Mouse (Mus musculus): ENCODE measurements around the gene Man1c1. TPM values are rescaled to one million over a fixed set of nuclear protein-coding genes. Genes with fewer than 3 reads are reported as not detected.

Man1c1 gene
- polyA plus RNA-seq, 1 experiment from 2014 or later = 1.9 TPM

GRCm38 (mm10) chr4:134534124-134534886, 169.8 kb downstream of the Man1c1 start:
- WGBS = 1% methylated on average over 56 of the region's 57 CpGs
- no peak; the same call in 1 of the 2 replicates for ATAC-seq (replicated peaks; ENCODE audit: insufficient number of reproducible peaks, low FRiP score, low TSS enrichment, low read depth)

GRCm38 (mm10) chr4:134533421-134533820, 170.7 kb downstream of the Man1c1 start:
- H3K9me3 ChIP-seq (replicated peaks; ENCODE audit: control insufficient read depth, low read length) = no peaks in the 10 kb centered on the region
- H3K27ac ChIP-seq (replicated peaks; ENCODE audit: low read depth, low read length) = no peak overlapping the region
- H3K4me1 ChIP-seq (ENCODE audit: control insufficient read depth, insufficient read depth, low read length) = peaks cover 3% of the 10 kb centered on the region; the same call in 1 of the 2 replicates
- 83% methylated on average over 4 of the region's 4 CpGs for WGBS
- no peaks in the 10 kb centered on the region for H3K27me3 ChIP-seq (ENCODE audit: control insufficient read depth, insufficient read depth, low read length)
- ATAC-seq (replicated peaks; ENCODE audit: insufficient number of reproducible peaks, low FRiP score, low TSS enrichment, low read depth) (no peak), DNase-seq (ENCODE audit: low spot score) (no peak)
- 0 out of 2 replicates have a peak overlapping the region, but pooled peaks have one; percentile 95 for H3K4me3 ChIP-seq (ENCODE audit: low read depth, low read length)
- H3K9ac ChIP-seq (replicated peaks; ENCODE audit: low read length) = peak overlapping the region; percentile 74
- H3K4me2 ChIP-seq (ENCODE audit: low read depth, low read length) = no peak overlapping the region
- H3K36me3 ChIP-seq (replicated peaks; ENCODE audit: control insufficient read depth, insufficient read depth, low read depth, low read length) = peaks cover 2% of the 10 kb centered on the region; the same call in 1 of the 2 replicates

More at GRCm38 (mm10) chr4:134534124-134534886, 169.8 kb downstream of the Man1c1 start:
- H3K4me1 ChIP-seq (ENCODE audit: control insufficient read depth, insufficient read depth, low read length) = peaks cover 3% of the 10 kb centered on the region; the same call in 1 of the 2 replicates
- H3K9me3 ChIP-seq (replicated peaks; ENCODE audit: control insufficient read depth, low read length) = no peaks in the 10 kb centered on the region
- H3K4me3 ChIP-seq (ENCODE audit: low read depth, low read length) = peak overlapping the region; percentile 95
- peak overlapping the region; percentile 81 for H3K4me2 ChIP-seq (ENCODE audit: low read depth, low read length)
- no peaks in the 10 kb centered on the region; the same call in 1 of the 2 replicates for H3K36me3 ChIP-seq (replicated peaks; ENCODE audit: control insufficient read depth, insufficient read depth, low read depth, low read length)
- H3K9ac ChIP-seq (replicated peaks; ENCODE audit: low read length) = peak overlapping the region; percentile 74
- peak overlapping the region; percentile 75 for H3K27ac ChIP-seq (replicated peaks; ENCODE audit: low read depth, low read length)
- DNase-seq (ENCODE audit: low spot score) = peak; percentile 72
- H3K27me3 ChIP-seq (ENCODE audit: control insufficient read depth, insufficient read depth, low read length) = no peaks in the 10 kb centered on the region

DNA sequence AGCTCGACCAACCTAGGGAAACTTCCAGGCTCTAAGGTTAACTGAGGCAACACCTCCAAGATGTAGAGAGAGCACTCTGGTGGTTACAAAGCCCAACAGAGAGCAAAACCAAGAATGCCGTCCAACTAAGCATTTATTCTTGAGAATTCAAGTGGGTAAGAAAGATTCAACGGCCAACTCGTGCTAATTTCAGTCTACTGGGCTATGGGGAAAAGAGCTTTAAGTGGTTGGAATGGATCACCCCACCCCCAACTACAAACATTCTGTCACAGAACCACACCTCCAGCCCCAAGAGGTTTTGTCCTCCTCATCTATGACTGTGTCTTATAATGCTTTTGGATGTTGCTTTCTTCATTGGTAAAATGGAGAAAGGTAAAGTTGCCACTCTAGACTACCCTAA, 171.2 kb downstream of the Man1c1 start:
- Histone ChIP-seq H3K4me3 (ENCODE audit: low read depth, low read length) (no peak overlapping the region), H3K4me2 (ENCODE audit: low read depth, low read length) (no peak overlapping the region), H3K9ac (replicated peaks; ENCODE audit: low read length) (no peak overlapping the region), H3K27me3 (ENCODE audit: control insufficient read depth, insufficient read depth, low read length) (no peaks in the 10 kb centered on the region), H3K36me3 (replicated peaks; ENCODE audit: control insufficient read depth, insufficient read depth, low read depth, low read length) (peaks cover 2% of the 10 kb centered on the region; the same call in 1 of the 2 replicates), H3K9me3 (replicated peaks; ENCODE audit: control insufficient read depth, low read length) (no peaks in the 10 kb centered on the region), H3K4me1 (ENCODE audit: control insufficient read depth, insufficient read depth, low read length) (peaks cover 3% of the 10 kb centered on the region; the same call in 1 of the 2 replicates), H3K27ac (replicated peaks; ENCODE audit: low read depth, low read length) (no peak overlapping the region)
- ATAC-seq (replicated peaks; ENCODE audit: insufficient number of reproducible peaks, low FRiP score, low TSS enrichment, low read depth) (no peak), DNase-seq (ENCODE audit: low spot score) (no peak)
- 90% methylated on average over 4 of the region's 4 CpGs for WGBS

DNA sequence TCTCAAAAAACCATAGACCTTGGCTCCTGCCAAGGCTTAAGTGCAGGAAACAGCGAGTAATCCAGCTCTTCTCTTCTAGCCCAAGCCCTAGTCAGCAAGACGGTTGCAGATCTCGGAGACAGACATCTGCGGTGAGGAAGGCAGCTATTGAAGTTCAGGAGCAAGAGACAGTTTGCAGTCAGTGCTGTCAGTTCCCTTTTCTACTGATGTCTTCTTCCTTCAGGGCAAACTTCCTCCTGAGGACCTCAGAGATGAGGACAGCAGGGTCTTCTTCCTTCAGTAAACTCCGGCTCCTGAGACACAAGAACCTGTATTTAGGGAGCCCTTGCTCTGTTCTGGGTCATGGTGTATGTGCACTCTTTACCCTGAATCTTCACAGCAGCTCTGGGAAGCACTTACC, 177.9 kb downstream of the Man1c1 start:
- Histone ChIP-seq H3K4me1 (ENCODE audit: control insufficient read depth, insufficient read depth, low read length) (no peaks in the 10 kb centered on the region), H3K4me3 (ENCODE audit: low read depth, low read length) (no peak overlapping the region), H3K9me3 (replicated peaks; ENCODE audit: control insufficient read depth, low read length) (no peaks in the 10 kb centered on the region), H3K36me3 (replicated peaks; ENCODE audit: control insufficient read depth, insufficient read depth, low read depth, low read length) (peaks cover 2% of the 10 kb centered on the region), H3K27ac (replicated peaks; ENCODE audit: low read depth, low read length) (no peak overlapping the region), H3K27me3 (ENCODE audit: control insufficient read depth, insufficient read depth, low read length) (no peaks in the 10 kb centered on the region), H3K4me2 (ENCODE audit: low read depth, low read length) (no peak overlapping the region), H3K9ac (replicated peaks; ENCODE audit: low read length) (no peak overlapping the region)
- ATAC-seq (replicated peaks; ENCODE audit: insufficient number of reproducible peaks, low FRiP score, low TSS enrichment, low read depth) (no peak), DNase-seq (ENCODE audit: low spot score) (no peak)
- 76% methylated on average over 5 of the region's 5 CpGs for WGBS

- Histone ChIP-seq H3K9me3 (replicated peaks; ENCODE audit: control insufficient read depth, low read length) (no peaks in the 10 kb centered on the region), H3K4me3 (ENCODE audit: low read depth, low read length) (no peak overlapping the region), H3K36me3 (replicated peaks; ENCODE audit: control insufficient read depth, insufficient read depth, low read depth, low read length) (peaks cover 2% of the 10 kb centered on the region), H3K9ac (replicated peaks; ENCODE audit: low read length) (no peak overlapping the region), H3K4me2 (ENCODE audit: low read depth, low read length) (no peak overlapping the region), H3K4me1 (ENCODE audit: control insufficient read depth, insufficient read depth, low read length) (no peaks in the 10 kb centered on the region), H3K27me3 (ENCODE audit: control insufficient read depth, insufficient read depth, low read length) (no peaks in the 10 kb centered on the region), H3K27ac (replicated peaks; ENCODE audit: low read depth, low read length) (no peak overlapping the region)
- DNase-seq (ENCODE audit: low spot score) (no peak), ATAC-seq (replicated peaks; ENCODE audit: insufficient number of reproducible peaks, low FRiP score, low TSS enrichment, low read depth) (no peak)
- 78% methylated on average over 5 of the region's 5 CpGs for WGBS
Measured at GRCm38 (mm10) chr4:134525806-134526205, 178.3 kb downstream of the Man1c1 start.

DNA sequence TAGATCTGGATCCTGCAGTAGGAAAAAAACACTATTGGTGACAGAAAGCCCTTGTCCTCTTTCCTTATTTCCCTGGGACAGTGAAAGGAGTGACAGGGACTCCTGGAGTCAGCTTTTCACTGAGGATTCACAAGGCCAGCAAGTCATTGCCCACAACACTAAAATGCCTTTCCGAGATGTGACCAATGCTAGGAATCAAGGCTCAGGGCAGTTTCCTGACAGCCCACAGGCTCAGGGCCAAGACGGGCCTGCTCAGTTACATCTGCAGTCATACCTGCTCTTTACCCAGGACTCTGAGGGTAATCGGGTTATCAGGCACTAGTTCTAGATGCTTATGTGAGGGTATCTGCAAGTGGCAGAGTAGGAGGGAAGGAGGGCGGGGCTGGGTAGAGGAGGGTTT, 180.6 kb downstream of the Man1c1 start:
- Histone ChIP-seq H3K27me3 (ENCODE audit: control insufficient read depth, insufficient read depth, low read length) (no peaks in the 10 kb centered on the region), H3K9ac (replicated peaks; ENCODE audit: low read length) (no peak overlapping the region), H3K4me1 (ENCODE audit: control insufficient read depth, insufficient read depth, low read length) (no peaks in the 10 kb centered on the region), H3K4me2 (ENCODE audit: low read depth, low read length) (no peak overlapping the region), H3K4me3 (ENCODE audit: low read depth, low read length) (no peak overlapping the region), H3K36me3 (replicated peaks; ENCODE audit: control insufficient read depth, insufficient read depth, low read depth, low read length) (no peaks in the 10 kb centered on the region; the same call in 1 of the 2 replicates), H3K9me3 (replicated peaks; ENCODE audit: control insufficient read depth, low read length) (no peaks in the 10 kb centered on the region), H3K27ac (replicated peaks; ENCODE audit: low read depth, low read length) (no peak overlapping the region)
- ATAC-seq (replicated peaks; ENCODE audit: insufficient number of reproducible peaks, low FRiP score, low TSS enrichment, low read depth) (no peak), DNase-seq (ENCODE audit: low spot score) (no peak)
- WGBS = 88% methylated on average over 4 of the region's 4 CpGs

DNA sequence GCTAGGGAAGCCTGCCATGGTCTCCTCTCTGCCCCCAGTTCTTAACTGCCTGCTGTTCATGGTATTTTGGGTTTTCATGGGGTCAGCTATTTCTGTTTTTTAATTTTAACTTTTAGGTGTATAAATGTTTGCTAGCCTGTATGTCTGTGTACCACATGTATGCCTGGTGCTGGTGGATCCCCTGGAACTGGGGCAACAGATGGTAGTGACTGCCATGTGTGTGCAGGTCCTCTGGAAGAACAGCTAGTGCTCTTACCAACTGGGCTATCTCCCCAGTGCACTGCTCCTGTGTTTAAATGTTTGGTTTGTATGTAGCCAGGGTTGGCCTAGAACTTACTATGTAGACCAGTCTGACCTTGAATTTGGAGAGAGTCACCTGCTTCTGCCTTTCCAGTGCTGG, 184.8 kb downstream of the Man1c1 start:
- Histone ChIP-seq H3K4me2 (ENCODE audit: low read depth, low read length) (no peak overlapping the region), H3K36me3 (replicated peaks; ENCODE audit: control insufficient read depth, insufficient read depth, low read depth, low read length) (no peaks in the 10 kb centered on the region; the same call in 1 of the 2 replicates), H3K27ac (replicated peaks; ENCODE audit: low read depth, low read length) (no peak overlapping the region), H3K4me3 (ENCODE audit: low read depth, low read length) (no peak overlapping the region), H3K4me1 (ENCODE audit: control insufficient read depth, insufficient read depth, low read length) (no peaks in the 10 kb centered on the region), H3K9me3 (replicated peaks; ENCODE audit: control insufficient read depth, low read length) (no peaks in the 10 kb centered on the region), H3K27me3 (ENCODE audit: control insufficient read depth, insufficient read depth, low read length) (no peaks in the 10 kb centered on the region), H3K9ac (replicated peaks; ENCODE audit: low read length) (no peak overlapping the region)
- DNase-seq (ENCODE audit: low spot score) (no peak), ATAC-seq (replicated peaks; ENCODE audit: insufficient number of reproducible peaks, low FRiP score, low TSS enrichment, low read depth) (no peak)

DNA sequence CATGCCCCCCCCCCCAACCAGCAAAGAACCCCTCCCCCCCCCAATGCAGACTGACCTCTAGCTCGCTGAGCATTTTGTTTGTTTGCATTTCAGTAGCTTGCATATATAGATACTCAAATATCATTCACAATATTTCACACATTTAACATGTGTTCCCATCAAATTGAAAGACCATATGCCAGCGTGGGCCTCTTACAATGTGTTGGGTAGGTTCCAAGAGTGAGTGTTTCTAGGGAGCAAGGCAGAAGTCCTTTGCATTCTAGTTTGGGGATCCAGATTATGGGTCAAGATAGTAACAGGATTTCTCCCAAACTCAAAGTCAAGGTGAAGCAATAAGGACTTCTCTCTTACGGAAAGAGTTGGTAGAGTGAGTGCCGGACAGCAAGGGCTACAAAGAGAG, 185.5 kb downstream of the Man1c1 start:
- H3K4me3 ChIP-seq (ENCODE audit: low read depth, low read length) = no peak overlapping the region
- H3K27me3 ChIP-seq (ENCODE audit: control insufficient read depth, insufficient read depth, low read length) = no peaks in the 10 kb centered on the region
- no peak overlapping the region for H3K4me2 ChIP-seq (ENCODE audit: low read depth, low read length)
- no peak for DNase-seq (ENCODE audit: low spot score)
- no peak overlapping the region for H3K9ac ChIP-seq (replicated peaks; ENCODE audit: low read length)
- no peaks in the 10 kb centered on the region for H3K4me1 ChIP-seq (ENCODE audit: control insufficient read depth, insufficient read depth, low read length)
- ATAC-seq (replicated peaks; ENCODE audit: insufficient number of reproducible peaks, low FRiP score, low TSS enrichment, low read depth) = no peak
- H3K36me3 ChIP-seq (replicated peaks; ENCODE audit: control insufficient read depth, insufficient read depth, low read depth, low read length) = no peaks in the 10 kb centered on the region; the same call in 1 of the 2 replicates
- no peak overlapping the region for H3K27ac ChIP-seq (replicated peaks; ENCODE audit: low read depth, low read length)
- 90% methylated on average over 4 of the region's 4 CpGs for WGBS
- H3K9me3 ChIP-seq (replicated peaks; ENCODE audit: control insufficient read depth, low read length) = no peaks in the 10 kb centered on the region

Data from embryonic facial prominence, embryonic 11.5 days (tissue).